In the genomic region with DNA sequence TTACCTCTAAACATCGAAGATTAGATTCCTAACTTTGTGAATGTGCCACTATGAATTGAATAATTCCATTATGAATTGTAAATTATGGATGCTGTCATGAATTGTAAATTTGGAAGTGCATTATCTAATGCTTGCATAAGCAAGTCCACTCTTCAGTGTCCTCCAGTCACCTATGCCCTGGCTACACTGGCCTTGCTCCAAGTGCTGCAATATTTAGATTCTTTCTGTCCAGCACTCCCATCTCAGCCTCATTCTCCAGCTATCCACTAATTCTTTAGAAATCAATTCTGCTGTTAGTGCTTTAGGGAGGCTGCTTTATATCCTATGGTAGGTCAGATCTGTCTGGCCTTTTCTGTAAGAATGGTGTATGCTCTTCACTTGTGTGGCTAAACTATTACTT, we compare ENCODE assay signal across 12 mouse cellular contexts.
"Had no signal": no experiment of that assay in that cellular context is flagged by ENCODE, and none has a peak within 500 bp of the region (broad histone marks: within the 10 kb centered on the region; RNA-seq: fewer than 3 reads in every experiment).

No protein-coding gene starts in this region.

- H3K9ac ChIP-seq: lung, embryonic 14.5 days; midbrain, embryonic 12.5 days; neural tube, embryonic 12.5 days had no signal

- H3K4me2 ChIP-seq: lung, embryonic 14.5 days; midbrain, embryonic 12.5 days; neural tube, embryonic 12.5 days had no signal

- H3K4me3 ChIP-seq: midbrain, embryonic 10.5 days; midbrain, embryonic 12.5 days; neural tube, embryonic 12.5 days had no signal

- H3K36me3 ChIP-seq: midbrain, embryonic 10.5 days; midbrain, embryonic 12.5 days; neural tube, embryonic 12.5 days had no signal

- H3K4me1 ChIP-seq: midbrain, embryonic 10.5 days; midbrain, embryonic 12.5 days; neural tube, embryonic 12.5 days had no signal

- DNase-seq: lung, adult 18-20 months; lung, embryonic 14.5 days; lung, postnatal 10 days; lung, postnatal 4 days; midbrain, embryonic 14.5 days; right cerebral cortex, postnatal 14 days; thymus, adult 18-20 months; thymus, postnatal 14 days; thymus, postnatal 36 days had no signal

- H3K27me3 ChIP-seq: midbrain, embryonic 12.5 days; neural tube, embryonic 12.5 days had no signal

- H3K27ac ChIP-seq: midbrain, embryonic 10.5 days; midbrain, embryonic 12.5 days; neural tube, embryonic 12.5 days had no signal
